Mouse (Mus musculus) intestine, postnatal 0 days (tissue): ENCODE results near the gene Dock9. TPM values are rescaled to one million over a fixed set of nuclear protein-coding genes. Genes with fewer than 3 reads are reported as not detected.

ENCODE experiments used
- ATAC-seq: fragments of 200-750 bp; cut with Nextera tagmentation; 2 replicates; pipeline ENCODE4 v1.8.0; 2017; ENCODE audit warnings: mild to moderate bottlenecking, moderate TSS enrichment, moderate library complexity
- H3K27ac ChIP-seq: fragments of 300-500 bp; sonication (generic); 2 replicates; pipeline ENCODE4 v1.5.1; 2014; ENCODE audit warnings: mild to moderate bottlenecking, low read depth, low read length, moderate library complexity
- H3K27me3 ChIP-seq: fragments of 300-500 bp; sonication (generic); replicated peaks from 2 replicates; pipeline ENCODE4 v1.6.1; 2014; ENCODE audit warnings: low read length, mixed read lengths; ENCODE audit not compliant: control insufficient read depth, insufficient read depth
- H3K36me3 ChIP-seq: fragments of 300-500 bp; sonication (generic); 2 replicates; pipeline ENCODE4 v1.6.1; 2014; ENCODE audit warnings: mild to moderate bottlenecking, moderate library complexity; ENCODE audit not compliant: control insufficient read depth, insufficient read depth
- H3K4me1 ChIP-seq: fragments of 300-500 bp; sonication (generic); replicated peaks from 2 replicates; pipeline ENCODE4 v1.6.1; 2014; ENCODE audit warnings: antibody characterized with exemption, low read length, mixed read lengths; ENCODE audit not compliant: control insufficient read depth, insufficient read depth
- H3K4me2 ChIP-seq: fragments of 300-500 bp; sonication (generic); replicated peaks from 2 replicates; pipeline ENCODE4 v1.6.1; 2014; ENCODE audit warnings: low read depth, mild to moderate bottlenecking, moderate library complexity
- H3K4me3 ChIP-seq: fragments of 300-500 bp; sonication (generic); 2 replicates; pipeline ENCODE4 v1.5.1; 2014; ENCODE audit warnings: low read depth, low read length
- H3K9ac ChIP-seq: fragments of 300-500 bp; sonication (generic); 2 replicates; pipeline ENCODE4 v1.6.1; 2014; ENCODE audit warnings: mild to moderate bottlenecking, low read depth, low read length
- H3K9me3 ChIP-seq: fragments of 300-500 bp; sonication (generic); 2 replicates; pipeline ENCODE4 v1.6.1; 2016; ENCODE audit warnings: mixed run types; ENCODE audit not compliant: control insufficient read depth
- CTCF ChIP-seq: sonication (generic); IDR thresholded peaks from 2 replicates; pipeline ENCODE4 v1.5.1; 2016; ENCODE audit warnings: low read depth, mild to moderate bottlenecking, control low read depth, antibody characterized with exemption, moderate library complexity
- WGBS: fragments of 180-500 bp; shearing (Covaris S2); extraction: QIAGEN DNeasy Blood & Tissue Kit; methylation state at CpG from one replicate; pipeline ENCODE4 v1.1.7; 2014; 5-methylcytosine and 5-hydroxymethylcytosine counted together
- polyA plus RNA-seq: library from polyadenylated mRNA; unstranded; fragments of >200 nt; fragmentation: Nextera tagmentation; extraction: Ambion mirVana; gene quantifications from 2 replicates; pipeline ENCODE4 v1.2.1, GENCODE M21; 2015

Gene Dock9
- polyA plus RNA-seq, 1 experiment from 2014 or later = 6.2 TPM

GRCm38 (mm10) chr14:121786900-121787299 is 10.7 kb downstream of the Dock9 start:
- ATAC-seq = no peak
- no peaks in the 10 kb centered on the region for H3K27me3 ChIP-seq
- no peak overlapping the region for H3K4me3 ChIP-seq
- WGBS = 74% methylated on average over 12 of the region's 12 CpGs
- H3K9ac ChIP-seq = no peak overlapping the region
- no peaks in the 10 kb centered on the region for H3K9me3 ChIP-seq
- H3K27ac ChIP-seq = no peak overlapping the region
- 0 out of 2 replicates have a peak, but pooled peaks cover 4% of the 10 kb centered on the region for H3K4me1 ChIP-seq
- no peaks in the 10 kb centered on the region; the same call in 1 of the 2 replicates for H3K36me3 ChIP-seq
- no peak overlapping the region for H3K4me2 ChIP-seq
- TF ChIP-seq CTCF = no peak

DNA sequence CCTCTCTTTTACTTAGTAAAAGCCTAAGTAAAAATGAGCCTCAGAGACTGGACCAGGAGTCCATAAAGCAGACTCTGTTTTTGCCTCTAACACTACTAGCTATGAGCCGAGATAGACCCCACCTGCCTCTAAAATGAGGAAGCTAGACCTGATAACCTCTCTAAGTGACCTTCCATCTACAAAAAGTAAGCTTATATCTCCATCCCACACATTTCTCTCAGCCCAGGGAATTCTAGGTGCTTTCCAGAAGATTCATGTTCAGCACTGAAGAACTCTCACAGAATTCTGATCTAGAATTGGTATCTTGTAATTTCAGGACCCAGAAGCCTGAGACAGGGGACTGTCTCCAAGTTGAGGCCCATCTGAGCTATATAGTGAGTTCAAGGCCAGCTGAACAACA is 12.2 kb downstream of the Dock9 start:
- no peak for ATAC-seq
- H3K9me3 ChIP-seq = no peaks in the 10 kb centered on the region
- no peaks in the 10 kb centered on the region; the same call in 1 of the 2 replicates for H3K36me3 ChIP-seq
- H3K4me1 ChIP-seq = 0 out of 2 replicates have a peak, but pooled peaks cover 4% of the 10 kb centered on the region
- TF ChIP-seq CTCF = no peak
- no peaks in the 10 kb centered on the region for H3K27me3 ChIP-seq
- H3K4me3 ChIP-seq = no peak overlapping the region
- H3K4me2 ChIP-seq = no peak overlapping the region
- no peak overlapping the region for H3K27ac ChIP-seq
- 54% methylated on average over 1 of the region's 1 CpGs for WGBS
- H3K9ac ChIP-seq = no peak overlapping the region

DNA sequence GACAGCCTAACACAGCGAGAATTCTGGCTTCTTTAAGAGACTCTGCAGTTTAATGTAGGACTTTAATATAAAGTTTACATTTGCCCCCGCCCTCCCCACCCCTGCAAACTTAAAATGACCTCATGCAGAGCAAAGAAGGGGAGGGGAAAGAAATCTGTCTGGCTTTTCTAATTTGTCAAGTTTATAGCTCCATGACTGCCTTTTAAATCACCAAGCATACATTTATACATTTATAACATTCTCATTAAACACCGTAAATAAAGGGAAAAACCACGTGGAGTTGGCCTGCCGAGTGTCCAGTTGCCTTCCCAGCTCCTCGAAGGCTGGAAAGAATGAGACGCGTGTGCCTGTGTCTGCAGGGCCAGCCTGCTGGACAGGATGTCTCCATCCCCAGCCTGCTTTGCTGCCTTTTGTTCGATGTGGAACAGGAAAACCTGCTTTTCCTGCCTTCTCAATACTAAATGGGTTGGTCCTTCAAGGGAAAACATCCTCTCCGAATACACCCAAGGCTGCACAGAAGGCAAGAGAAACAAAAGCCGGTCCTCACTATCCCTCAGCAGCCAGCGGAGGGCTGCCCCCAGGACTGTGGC is 16.6 kb downstream of the Dock9 start:
- no peak for TF ChIP-seq CTCF
- H3K27me3 ChIP-seq = no peaks in the 10 kb centered on the region
- 0 out of 2 replicates have a peak, but pooled peaks cover 2% of the 10 kb centered on the region for H3K4me1 ChIP-seq
- ATAC-seq = no peak
- H3K9ac ChIP-seq = no peak overlapping the region
- WGBS = 37% methylated on average over 12 of the region's 12 CpGs
- H3K36me3 ChIP-seq = no peaks in the 10 kb centered on the region
- no peaks in the 10 kb centered on the region for H3K9me3 ChIP-seq
- H3K4me2 ChIP-seq = no peak overlapping the region
- H3K27ac ChIP-seq = peak overlapping the region; percentile 15
- H3K4me3 ChIP-seq = no peak overlapping the region

DNA sequence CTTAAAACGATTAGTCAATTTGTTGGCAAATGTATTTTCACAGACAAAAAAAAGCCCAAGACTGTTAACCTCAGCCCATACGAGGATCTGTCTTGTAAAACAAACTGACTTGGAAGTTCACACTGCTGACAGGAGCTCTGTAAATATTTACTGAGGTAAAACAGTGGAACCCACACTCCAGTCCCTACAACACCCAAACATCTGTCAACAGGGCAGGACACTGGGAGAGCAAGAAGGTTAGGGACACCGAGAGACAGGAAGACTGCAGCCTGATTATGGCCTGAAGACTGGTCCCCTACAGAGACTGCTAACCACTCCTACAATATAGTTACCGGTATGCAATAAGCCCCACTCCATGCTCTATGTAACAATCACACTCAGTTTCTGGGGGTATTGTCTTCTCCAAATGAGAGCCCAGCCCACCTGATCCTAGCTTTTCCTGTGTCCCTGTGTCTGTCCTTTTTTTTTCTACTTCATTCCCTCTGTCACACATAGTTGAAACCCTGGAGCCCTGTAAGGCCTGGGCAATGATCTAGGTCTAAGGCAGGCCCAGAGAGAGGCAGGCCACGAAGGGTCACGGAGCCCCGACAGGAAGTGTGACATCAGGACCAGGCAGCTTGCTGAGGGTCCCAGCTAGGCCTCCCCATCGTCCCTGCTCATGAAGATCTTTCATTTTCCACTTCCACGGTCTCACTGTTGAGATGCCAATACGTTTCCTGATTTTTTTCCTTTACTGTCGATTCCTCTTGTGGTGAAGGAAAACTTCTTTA is 17.3 kb downstream of the Dock9 start:
- 47% methylated on average over 11 of the region's 11 CpGs for WGBS
- Histone ChIP-seq H3K36me3 (no peaks in the 10 kb centered on the region), H3K27me3 (no peaks in the 10 kb centered on the region), H3K9me3 (no peaks in the 10 kb centered on the region), H3K4me1 (0 out of 2 replicates have a peak, but pooled peaks cover 2% of the 10 kb centered on the region), H3K4me3 (no peak overlapping the region), H3K27ac (peak overlapping the region; percentile 66), H3K9ac (no peak overlapping the region), H3K4me2 (no peak overlapping the region)
- ATAC-seq = no peak
- no peak for TF ChIP-seq CTCF

DNA sequence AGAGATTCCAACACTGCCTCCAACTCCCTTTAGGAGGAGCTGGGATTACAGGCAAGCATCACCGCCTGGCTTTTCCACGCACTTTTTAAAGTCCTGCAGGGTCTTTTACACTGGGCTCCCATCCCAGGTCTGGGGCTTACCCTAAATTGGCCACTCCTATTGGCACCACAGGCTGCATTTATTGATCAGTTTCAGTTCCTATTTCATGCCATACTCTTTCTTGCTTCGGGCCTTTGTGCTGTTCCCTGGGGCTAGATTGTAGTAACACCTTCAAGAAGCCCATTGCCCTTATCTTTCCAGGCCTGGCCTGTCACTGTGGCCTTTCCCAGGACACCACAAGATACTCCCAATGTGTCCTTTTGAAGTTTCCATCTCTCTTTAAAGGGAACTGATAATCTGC is 18.0 kb downstream of the Dock9 start:
- Histone ChIP-seq H3K27me3 (no peaks in the 10 kb centered on the region), H3K9ac (no peak overlapping the region), H3K4me2 (no peak overlapping the region), H3K4me1 (0 out of 2 replicates have a peak, but pooled peaks cover 2% of the 10 kb centered on the region), H3K4me3 (no peak overlapping the region), H3K36me3 (no peaks in the 10 kb centered on the region), H3K9me3 (no peaks in the 10 kb centered on the region), H3K27ac (no peak overlapping the region)
- no peak for TF ChIP-seq CTCF
- WGBS = 67% methylated on average over 3 of the region's 3 CpGs
- ATAC-seq = no peak

GRCm38 (mm10) chr14:121777279-121777831 is 20.3 kb downstream of the Dock9 start:
- no peak for ATAC-seq
- 0 out of 2 replicates have a peak, but pooled peaks cover 2% of the 10 kb centered on the region for H3K4me1 ChIP-seq

More at GRCm38 (mm10) chr14:121777279-121777831, 20.3 kb downstream of the Dock9 start:
- Histone ChIP-seq H3K4me2 (no peak overlapping the region), H3K27ac (no peak overlapping the region), H3K9me3 (no peaks in the 10 kb centered on the region), H3K4me3 (no peak overlapping the region), H3K27me3 (no peaks in the 10 kb centered on the region), H3K36me3 (no peaks in the 10 kb centered on the region), H3K9ac (no peak overlapping the region)
- no peak for TF ChIP-seq CTCF
- 47% methylated on average over 4 of the region's 4 CpGs for WGBS
